Mouse (Mus musculus) stomach, postnatal 0 days (tissue): ENCODE results near the gene Shisa8. TPM values are rescaled to one million over a fixed set of nuclear protein-coding genes. Genes with fewer than 3 reads are reported as not detected.
A peak's percentile ranks its signal among the peaks of the same experiment; 100 is the strongest.
"Not testable (repeated sequence)": the region's sequence is repeated elsewhere in the genome, so short reads cannot be mapped to it uniquely, and the experiment has no call there.

Source experiments
- ATAC-seq: fragments of 200-750 bp; cut with Nextera tagmentation; 2 replicates; pipeline ENCODE4 v1.8.0; 2017; ENCODE audit not compliant: low FRiP score, low TSS enrichment
- DNase-seq: peaks from one replicate; pipeline ENCODE4 v3.0.0-alpha.2; 2016; ENCODE audit warnings: low spot score
- H3K27ac ChIP-seq: fragments of 300-500 bp; sonication (generic); replicated peaks from 2 replicates; pipeline ENCODE4 v1.5.1; 2014; ENCODE audit warnings: mild to moderate bottlenecking, control low read depth
- H3K27me3 ChIP-seq: fragments of 300-500 bp; sonication (generic); 2 replicates; pipeline ENCODE4 v1.6.1; 2014; ENCODE audit warnings: low read length; ENCODE audit not compliant: control insufficient read depth, insufficient read depth
- H3K36me3 ChIP-seq: fragments of 300-500 bp; sonication (generic); 2 replicates; pipeline ENCODE4 v1.6.1; 2014; ENCODE audit warnings: low read length, mixed read lengths; ENCODE audit not compliant: control insufficient read depth, insufficient read depth
- H3K4me1 ChIP-seq: fragments of 300-500 bp; sonication (generic); replicated peaks from 2 replicates; pipeline ENCODE4 v1.6.1; 2014; ENCODE audit warnings: antibody characterized with exemption; ENCODE audit not compliant: control insufficient read depth, insufficient read depth
- H3K4me2 ChIP-seq: fragments of 300-500 bp; sonication (generic); replicated peaks from 2 replicates; pipeline ENCODE4 v1.6.1; 2014; ENCODE audit warnings: low read depth, mild to moderate bottlenecking, control low read depth, moderate library complexity
- H3K4me3 ChIP-seq: fragments of 300-500 bp; sonication (generic); 2 replicates; pipeline ENCODE4 v1.5.1; 2014; ENCODE audit warnings: low read depth, low read length, control low read depth
- H3K9ac ChIP-seq: fragments of 300-500 bp; sonication (generic); 2 replicates; pipeline ENCODE4 v1.6.1; 2014; ENCODE audit warnings: mild to moderate bottlenecking, low read length, control low read depth, mixed read lengths
- H3K9me3 ChIP-seq: fragments of 300-500 bp; sonication (generic); 2 replicates; pipeline ENCODE4 v1.6.1; 2016; ENCODE audit warnings: low read length; ENCODE audit not compliant: control insufficient read depth
- CTCF ChIP-seq: IDR thresholded peaks from 2 replicates; pipeline ENCODE4 v1.5.1; 2016; ENCODE audit warnings: antibody characterized with exemption, low read depth, mild to moderate bottlenecking, moderate library complexity
- EP300 ChIP-seq: optimal IDR thresholded peaks from 2 replicates; pipeline ENCODE3; 2016; ENCODE audit warnings: antibody characterized with exemption
- WGBS: fragments of 180-500 bp; shearing (Covaris S2); extraction: QIAGEN DNeasy Blood & Tissue Kit; methylation state at CpG from one replicate; pipeline ENCODE4 v1.1.7; 2014; 5-methylcytosine and 5-hydroxymethylcytosine counted together
- polyA plus RNA-seq: library from polyadenylated mRNA; unstranded; fragments of >200 nt; fragmentation: Nextera tagmentation; extraction: Ambion mirVana; gene quantifications from 2 replicates; pipeline ENCODE4 v1.2.1, GENCODE M21; 2015

The Shisa8 gene
- polyA plus RNA-seq, 1 experiment from 2014 or later: 0.06 TPM

DNA sequence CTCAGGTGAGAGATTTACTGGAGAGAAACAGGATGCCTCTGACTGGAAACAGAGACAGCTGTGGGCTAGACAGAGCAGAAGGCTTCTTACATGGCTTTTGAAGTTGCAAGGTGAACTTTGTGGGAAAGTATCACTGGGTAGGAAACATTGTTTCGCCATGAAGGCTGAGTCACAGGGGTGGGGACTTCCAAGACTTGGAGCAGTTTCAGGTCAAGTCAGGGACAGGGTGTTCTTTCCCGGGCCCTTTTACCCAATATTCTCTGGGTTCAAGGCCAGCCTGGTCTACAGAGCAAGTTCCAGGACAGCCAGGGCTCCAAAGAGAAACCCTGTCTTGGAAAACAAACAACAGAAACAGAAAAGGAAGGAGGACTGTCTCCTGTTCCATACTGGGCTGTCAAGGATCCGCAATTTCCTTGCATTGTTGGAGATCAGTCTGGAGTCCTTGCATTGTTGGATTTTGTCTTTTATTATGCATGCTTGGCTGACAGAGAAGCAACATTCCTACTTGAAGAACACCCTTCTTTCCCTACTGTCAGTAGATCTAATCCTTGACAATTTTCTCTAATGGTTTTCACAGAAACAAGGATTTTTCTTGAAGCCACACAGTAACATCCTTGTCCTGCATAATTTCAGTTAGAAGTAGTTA is 34.6 kb upstream of the Shisa8 start:
- no peak overlapping the region for H3K4me3 ChIP-seq
- H3K4me1 ChIP-seq: no peaks in the 10 kb centered on the region
- H3K9me3 ChIP-seq: no peaks in the 10 kb centered on the region
- H3K27me3 ChIP-seq: no peaks in the 10 kb centered on the region
- DNase-seq (peak; percentile 65), ATAC-seq (no peak; the same call in 1 of the 2 replicates)
- no peaks in the 10 kb centered on the region for H3K36me3 ChIP-seq
- no peak overlapping the region for H3K4me2 ChIP-seq
- no peak overlapping the region for H3K9ac ChIP-seq
- H3K27ac ChIP-seq: no peak overlapping the region
- peak; percentile 42 for TF ChIP-seq EP300
- TF ChIP-seq CTCF: no peak
- WGBS: 63% methylated on average over 3 of the region's 3 CpGs

DNA sequence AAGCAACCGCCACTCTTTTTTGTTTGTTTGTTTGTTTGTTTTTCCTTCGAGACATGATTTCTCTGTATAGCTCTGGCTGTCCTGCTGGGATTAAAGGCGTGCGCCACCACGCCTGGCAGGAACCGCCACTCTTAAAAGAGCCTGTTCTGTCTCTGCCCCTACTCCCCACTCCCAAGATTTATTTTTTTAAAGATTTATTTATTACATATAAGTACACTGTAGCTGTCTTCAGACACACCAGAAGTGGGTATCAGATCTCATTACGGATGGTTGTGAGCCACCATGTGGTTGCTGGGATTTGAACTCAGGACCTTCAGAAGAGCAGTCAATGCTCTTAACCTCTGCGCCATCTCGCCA is 32.2 kb upstream of the Shisa8 start:
- Histone ChIP-seq H3K4me3 (peak overlapping the region; percentile 70), H3K9ac (peak overlapping the region; percentile 41; the same call in 1 of the 2 replicates), H3K4me2 (peak overlapping the region; percentile 95)
- H3K9me3 ChIP-seq, DNase-seq, H3K36me3 ChIP-seq, ATAC-seq, H3K27me3 ChIP-seq, H3K4me1 ChIP-seq, H3K27ac ChIP-seq: not testable (repeated sequence)
- 21% methylated on average over 9 of the region's 9 CpGs for WGBS

DNA sequence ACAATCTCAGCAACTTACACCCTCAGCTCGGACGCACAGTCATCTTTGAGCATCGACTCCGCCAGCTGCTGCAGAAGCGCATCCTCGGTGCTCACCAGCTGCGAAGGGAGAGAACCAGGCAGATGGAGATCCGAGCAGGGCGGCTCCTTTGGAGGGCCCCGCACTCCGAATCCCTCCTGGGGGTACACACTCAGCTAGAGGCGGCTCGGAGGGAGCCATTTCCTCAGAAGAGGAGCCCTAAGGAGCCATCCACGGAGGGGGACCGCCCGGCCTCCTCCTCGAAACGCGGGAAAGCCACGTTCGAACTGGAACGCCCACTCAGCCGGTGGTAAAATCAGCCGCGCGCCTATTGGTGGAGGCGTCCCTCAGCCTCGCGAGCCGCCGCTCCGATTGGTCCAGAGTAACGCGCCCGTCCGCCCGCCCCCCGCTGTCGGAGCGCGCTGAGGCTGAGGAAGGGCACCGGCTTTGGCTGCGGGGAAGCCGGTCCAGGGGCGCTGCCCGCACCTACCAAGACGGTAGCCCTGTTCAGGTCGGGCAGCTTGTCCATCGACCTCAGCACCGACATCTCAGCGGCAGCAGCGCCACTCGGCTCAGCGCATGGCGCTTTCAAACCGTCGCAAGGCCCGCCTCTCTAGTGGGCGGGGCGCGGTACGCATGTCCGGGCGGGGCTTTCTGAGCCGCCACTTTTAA is 31.6 kb upstream of the Shisa8 start, which contains the start of gene Cenpm:
Gene Cenpm, minus strand, starts transcription at position 634 of the 690 bp plus-strand sequence.
- H3K9ac ChIP-seq: peak within 1 kb of the TSS; percentile 55
- ATAC-seq (peak; percentile 96), DNase-seq (peak; percentile 92)
- H3K9me3 ChIP-seq: no peaks in the 10 kb centered on the region
- no peaks in the 10 kb centered on the region for H3K36me3 ChIP-seq
- H3K27me3 ChIP-seq: no peaks in the 10 kb centered on the region
- H3K27ac ChIP-seq: peak within 1 kb of the TSS; percentile 53; the same call in 1 of the 2 replicates
- WGBS: 0% methylated on average over 65 of the region's 65 CpGs
- TF ChIP-seq CTCF (no peak; the same call in 1 of the 2 replicates), EP300 (no peak)
- peak within 1 kb of the TSS; percentile 70 for H3K4me3 ChIP-seq
- H3K4me2 ChIP-seq: peak within 1 kb of the TSS; percentile 95
- H3K4me1 ChIP-seq: no peaks in the 10 kb centered on the region

- ATAC-seq (no peak; the same call in 1 of the 2 replicates), DNase-seq (no peak)
- Histone ChIP-seq H3K9ac (peak overlapping the region; percentile 55), H3K36me3 (no peaks in the 10 kb centered on the region), H3K4me1 (no peaks in the 10 kb centered on the region), H3K4me2 (peak overlapping the region; percentile 95), H3K27ac (no peak overlapping the region; the same call in 1 of the 2 replicates), H3K4me3 (peak overlapping the region; percentile 70), H3K27me3 (no peaks in the 10 kb centered on the region), H3K9me3 (no peaks in the 10 kb centered on the region)
- TF ChIP-seq EP300: no peak
- TF ChIP-seq CTCF: no peak
- 3% methylated on average over 12 of the region's 12 CpGs for WGBS
Observed at GRCm38 (mm10) chr15:82243742-82244114, 31.1 kb upstream of the Shisa8 start.

- no peaks in the 10 kb centered on the region for H3K27me3 ChIP-seq
- ATAC-seq (no peak), DNase-seq (no peak)
- no peak for TF ChIP-seq CTCF
- no peak for TF ChIP-seq EP300
- no peak overlapping the region for H3K27ac ChIP-seq
- H3K36me3 ChIP-seq: no peaks in the 10 kb centered on the region
- H3K9ac ChIP-seq: peak overlapping the region; percentile 55; the same call in 1 of the 2 replicates
- no peaks in the 10 kb centered on the region for H3K9me3 ChIP-seq
- no peaks in the 10 kb centered on the region for H3K4me1 ChIP-seq
- WGBS: 64% methylated on average over 3 of the region's 3 CpGs
- H3K4me2 ChIP-seq: peak overlapping the region; percentile 95
- peak overlapping the region; percentile 70 for H3K4me3 ChIP-seq
Observed at GRCm38 (mm10) chr15:82243311-82243710, 30.7 kb upstream of the Shisa8 start.

DNA sequence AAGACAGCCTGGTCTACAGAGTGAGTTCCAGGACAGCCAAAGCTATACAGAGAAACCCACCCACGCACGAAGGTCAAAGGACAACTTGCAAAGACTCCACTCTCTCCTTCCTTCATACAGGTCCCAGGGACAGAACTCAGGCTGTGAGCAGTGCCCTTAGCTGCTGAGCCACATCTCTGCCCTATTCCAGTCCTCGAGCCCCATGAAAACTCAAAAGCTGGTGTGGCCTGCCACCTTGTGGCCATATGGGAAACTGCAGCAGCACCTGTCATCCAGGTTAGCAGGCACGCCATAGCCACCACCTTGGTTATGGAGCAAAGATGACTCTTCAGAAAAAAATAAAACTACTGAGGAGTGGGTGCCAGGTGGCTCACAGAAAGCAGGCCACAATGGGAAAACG is 23.9 kb upstream of the Shisa8 start:
- TF ChIP-seq CTCF: peak; percentile 99
- TF ChIP-seq EP300: no peak
- H3K4me3 ChIP-seq: no peak overlapping the region
- no peaks in the 10 kb centered on the region for H3K4me1 ChIP-seq
- H3K4me2 ChIP-seq: no peak overlapping the region
- WGBS: 20% methylated on average over 5 of the region's 5 CpGs
- H3K27ac ChIP-seq: no peak overlapping the region
- no peaks in the 10 kb centered on the region for H3K9me3 ChIP-seq
- H3K9ac ChIP-seq: no peak overlapping the region
- peak; percentile 87 for DNase-seq
- ATAC-seq: peak; percentile 76
- no peaks in the 10 kb centered on the region for H3K27me3 ChIP-seq
- H3K36me3 ChIP-seq: no peaks in the 10 kb centered on the region
